Mouse (Mus musculus) embryonic facial prominence, embryonic 12.5 days (tissue): Measurements from ENCODE around the gene D630039A03Rik. TPM values are rescaled to one million over a fixed set of nuclear protein-coding genes. Genes with fewer than 3 reads are reported as not detected.

Experiments used
- ATAC-seq: fragments of 200-750 bp; cut with Nextera tagmentation; 2 replicates; pipeline ENCODE4 v1.8.0; 2017; ENCODE audit not compliant: insufficient number of reproducible peaks, insufficient read depth, low FRiP score, low TSS enrichment
- H3K27ac ChIP-seq: fragments of 300-500 bp; sonication (generic); 2 replicates; pipeline ENCODE4 v1.5.1; 2016; ENCODE audit warnings: mild to moderate bottlenecking
- H3K27me3 ChIP-seq: fragments of 300-500 bp; sonication (generic); 2 replicates; pipeline ENCODE4 v1.6.1; 2016; ENCODE audit warnings: mild to moderate bottlenecking, moderate library complexity
- H3K36me3 ChIP-seq: fragments of 300-500 bp; sonication (generic); 2 replicates; pipeline ENCODE4 v1.6.1; 2016; ENCODE audit warnings: mild to moderate bottlenecking
- H3K4me1 ChIP-seq: fragments of 300-500 bp; sonication (generic); 2 replicates; pipeline ENCODE4 v1.6.1; 2016
- H3K4me2 ChIP-seq: fragments of 300-500 bp; sonication (generic); replicated peaks from 2 replicates; pipeline ENCODE4 v1.6.1; 2016; ENCODE audit warnings: mild to moderate bottlenecking, moderate library complexity
- H3K4me3 ChIP-seq: fragments of 300-500 bp; sonication (generic); 2 replicates; pipeline ENCODE4 v1.5.1; 2016; ENCODE audit warnings: mild to moderate bottlenecking
- H3K9ac ChIP-seq: fragments of 300-500 bp; sonication (generic); 2 replicates; pipeline ENCODE4 v1.6.1; 2016; ENCODE audit warnings: mild to moderate bottlenecking, moderate library complexity
- H3K9me3 ChIP-seq: fragments of 300-500 bp; sonication (generic); 2 replicates; pipeline ENCODE4 v1.6.1; 2016; ENCODE audit warnings: mild to moderate bottlenecking, moderate library complexity
- WGBS: fragments of 180-500 bp; shearing (Covaris S2); methylation state at CpG from one replicate; pipeline ENCODE4 v1.1.7; 2016; 5-methylcytosine and 5-hydroxymethylcytosine counted together
- polyA plus RNA-seq: library from polyadenylated mRNA; unstranded; fragments of >200 nt; fragmentation: Nextera tagmentation; extraction: Ambion mirVana; gene quantifications from 2 replicates; pipeline ENCODE4 v1.2.1, GENCODE M21; 2016

D630039A03Rik gene
- polyA plus RNA-seq, 1 experiment from 2014 or later = 0.13 TPM

DNA sequence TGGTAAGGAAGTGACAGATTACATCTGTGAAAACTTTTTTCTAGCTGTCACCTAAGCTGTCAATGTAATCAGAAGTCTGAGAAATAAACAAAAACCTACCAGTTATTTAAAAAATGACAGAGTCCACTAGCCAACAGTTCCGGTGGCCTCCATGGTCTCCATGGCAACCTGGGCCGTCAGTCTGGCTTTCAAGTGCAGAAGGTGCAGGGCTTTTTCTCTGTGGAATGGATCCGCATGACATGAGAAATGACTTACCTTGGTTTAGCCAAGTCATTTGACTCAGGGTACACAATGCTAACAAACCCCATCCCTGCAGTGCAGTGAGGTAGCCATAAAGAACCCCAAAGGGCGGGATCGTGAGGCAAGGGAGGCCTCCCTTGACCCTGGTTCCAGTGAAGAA, 6.1 kb upstream of the D630039A03Rik start:
- no peak overlapping the region for H3K9ac ChIP-seq
- no peak overlapping the region for H3K27ac ChIP-seq
- no peaks in the 10 kb centered on the region for H3K36me3 ChIP-seq
- H3K4me3 ChIP-seq = no peak overlapping the region
- WGBS = 59% methylated on average over 5 of the region's 5 CpGs
- peaks cover 10% of the 10 kb centered on the region; the same call in 1 of the 2 replicates for H3K4me1 ChIP-seq
- no peaks in the 10 kb centered on the region for H3K9me3 ChIP-seq
- ATAC-seq = no peak
- no peak overlapping the region for H3K4me2 ChIP-seq
- no peaks in the 10 kb centered on the region for H3K27me3 ChIP-seq

DNA sequence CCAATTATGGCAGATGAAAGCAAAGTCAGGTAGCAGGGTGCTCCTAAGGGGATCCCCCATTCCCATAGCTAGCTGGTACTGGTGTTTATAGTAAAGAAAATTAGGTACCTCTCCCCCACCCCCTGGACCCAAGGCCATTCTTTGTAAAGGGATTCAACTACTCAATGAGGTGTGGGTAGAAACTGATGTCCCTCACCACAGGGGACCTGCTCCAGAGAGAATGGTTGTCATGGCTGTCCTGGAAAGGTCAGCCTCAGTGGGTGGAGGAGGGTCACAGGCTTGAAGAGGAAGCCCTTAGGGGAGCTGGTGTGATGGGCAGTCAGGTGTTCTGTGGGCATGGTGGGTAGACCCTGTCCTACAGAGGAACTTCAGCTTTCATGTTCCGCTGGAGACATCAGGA, 4.4 kb upstream of the D630039A03Rik start:
- 88% methylated on average over 1 of the region's 1 CpGs for WGBS
- ATAC-seq = no peak
- no peaks in the 10 kb centered on the region for H3K9me3 ChIP-seq

DNA sequence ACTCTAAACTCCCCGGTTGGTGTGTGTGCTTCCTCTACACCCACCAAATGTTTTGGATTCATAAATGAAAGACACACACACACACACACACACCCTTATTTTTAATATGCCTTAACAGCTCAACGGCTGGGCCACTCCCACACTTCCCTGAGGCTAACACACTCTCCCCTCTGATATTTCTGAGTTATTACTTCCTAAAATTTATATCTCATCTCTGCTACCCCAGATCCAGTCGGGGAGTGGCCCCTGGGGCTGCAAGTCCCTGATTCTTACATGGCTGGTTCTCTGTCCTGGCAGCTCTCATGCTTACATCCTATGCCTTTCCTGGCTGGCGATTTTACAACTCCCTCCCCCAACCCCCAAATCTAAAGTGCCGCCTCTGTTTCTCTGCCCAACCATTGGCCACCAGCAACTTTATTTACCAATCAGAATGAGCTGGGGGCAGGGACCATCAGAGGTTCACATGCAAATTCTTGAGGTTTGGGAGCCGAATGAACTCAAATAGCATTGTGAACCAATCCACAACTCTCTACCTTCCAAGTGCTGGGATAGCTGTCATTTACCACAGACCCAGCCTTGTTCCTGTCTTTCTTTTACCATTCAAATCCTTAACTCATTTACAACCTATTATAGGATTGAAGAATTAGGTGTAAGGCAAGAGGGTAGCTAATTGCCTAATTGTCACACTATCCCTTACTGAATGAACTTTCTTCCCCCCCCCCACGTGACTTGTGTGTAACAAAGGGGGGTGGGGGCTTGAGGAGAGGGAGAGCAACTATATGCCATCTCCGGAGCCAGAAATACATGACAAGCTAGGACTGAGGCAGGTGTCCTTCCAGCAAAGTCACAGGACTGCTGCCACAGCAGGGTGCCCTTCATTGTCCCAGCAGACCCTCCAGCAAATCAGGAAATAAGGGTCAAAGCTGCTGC, 3.7 kb upstream of the D630039A03Rik start:
- no peak overlapping the region for H3K4me2 ChIP-seq
- ATAC-seq = no peak
- H3K27me3 ChIP-seq = no peaks in the 10 kb centered on the region
- H3K27ac ChIP-seq = no peak overlapping the region
- H3K36me3 ChIP-seq = no peaks in the 10 kb centered on the region
- H3K9me3 ChIP-seq = no peaks in the 10 kb centered on the region
- WGBS = 19% methylated on average over 8 of the region's 8 CpGs
- no peak overlapping the region for H3K4me3 ChIP-seq
- no peak overlapping the region for H3K9ac ChIP-seq
- peaks cover 21% of the 10 kb centered on the region for H3K4me1 ChIP-seq

More for the DNA sequence above, 4.4 kb upstream of the D630039A03Rik start:
- H3K36me3 ChIP-seq = no peaks in the 10 kb centered on the region
- peaks cover 21% of the 10 kb centered on the region for H3K4me1 ChIP-seq
- H3K9ac ChIP-seq = no peak overlapping the region
- H3K4me3 ChIP-seq = no peak overlapping the region
- H3K4me2 ChIP-seq = no peak overlapping the region
- no peaks in the 10 kb centered on the region for H3K27me3 ChIP-seq
- no peak overlapping the region for H3K27ac ChIP-seq

DNA sequence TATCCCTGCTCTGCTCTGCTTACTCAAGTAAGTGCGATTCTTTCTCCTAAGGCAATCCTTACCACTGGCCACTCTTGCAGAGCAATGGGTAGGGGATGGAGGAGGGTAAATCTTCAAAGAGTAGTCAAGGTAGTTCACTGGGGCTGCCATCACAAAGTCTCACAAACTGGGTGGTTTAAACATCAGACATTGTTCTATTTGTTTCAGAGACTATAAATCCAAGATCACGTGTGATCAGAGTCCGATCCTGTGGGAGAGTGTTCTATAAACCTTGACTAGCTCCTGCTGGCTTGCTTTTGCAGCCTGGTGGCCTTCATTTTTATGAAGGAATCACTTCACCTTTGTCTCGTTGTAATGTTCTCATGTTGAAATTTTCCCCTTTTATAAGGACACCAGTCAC, 614 bp upstream of the D630039A03Rik start:
- no peak for ATAC-seq
- no peaks in the 10 kb centered on the region for H3K36me3 ChIP-seq
- H3K27ac ChIP-seq = no peak overlapping the region
- WGBS = 73% methylated on average over 4 of the region's 4 CpGs
- peak overlapping the region; percentile 36; the same call in 1 of the 2 replicates for H3K4me2 ChIP-seq
- H3K9me3 ChIP-seq = no peaks in the 10 kb centered on the region
- no peaks in the 10 kb centered on the region for H3K27me3 ChIP-seq
- H3K4me3 ChIP-seq = no peak overlapping the region
- no peak overlapping the region for H3K9ac ChIP-seq
- H3K4me1 ChIP-seq = peaks cover 21% of the 10 kb centered on the region

DNA sequence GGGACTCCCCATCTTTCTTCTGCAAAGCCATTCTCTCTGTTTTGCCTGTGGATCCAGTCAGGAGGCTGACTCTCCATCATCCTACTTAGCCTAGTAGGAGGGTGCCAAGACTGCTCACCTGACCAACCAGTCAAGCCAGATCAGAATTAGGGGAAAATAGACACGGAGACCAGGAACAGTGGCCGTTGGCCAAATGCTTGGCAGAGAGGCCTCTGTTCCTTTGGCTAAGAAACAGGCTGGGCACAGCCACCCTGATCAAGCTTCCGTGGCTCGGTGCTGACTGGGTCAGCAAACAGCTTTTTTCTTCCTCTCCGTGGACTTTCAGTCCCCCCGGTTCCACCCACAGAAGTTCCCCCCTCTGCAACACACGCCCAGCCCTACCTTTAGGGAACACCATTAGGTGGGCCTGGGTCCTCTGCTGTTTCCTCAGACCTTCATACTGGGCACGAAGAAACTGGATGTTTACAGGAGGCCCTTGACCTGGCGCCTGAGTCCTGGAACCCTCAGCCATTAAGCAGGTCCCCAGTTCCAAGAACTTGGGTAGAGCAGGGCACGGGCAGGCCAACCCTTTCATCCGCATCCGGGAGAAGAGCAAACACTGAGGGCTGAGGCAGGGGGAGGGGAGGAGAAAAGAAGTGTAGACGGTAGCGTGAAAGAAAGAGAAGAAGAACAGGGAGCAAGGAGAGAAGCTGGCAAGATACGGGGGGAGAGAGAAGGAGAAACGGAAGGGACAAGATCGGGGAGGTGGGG, 706 bp downstream of the D630039A03Rik start:
- no peaks in the 10 kb centered on the region for H3K9me3 ChIP-seq
- H3K36me3 ChIP-seq = no peaks in the 10 kb centered on the region
- H3K27ac ChIP-seq = no peak overlapping the region
- peaks cover 21% of the 10 kb centered on the region for H3K4me1 ChIP-seq
- WGBS = 41% methylated on average over 17 of the region's 17 CpGs
- ATAC-seq = no peak
- peak overlapping the region; percentile 36 for H3K4me2 ChIP-seq
- H3K4me3 ChIP-seq = 0 out of 2 replicates have a peak overlapping the region, but pooled peaks have one; percentile 6
- no peak overlapping the region for H3K9ac ChIP-seq
- H3K27me3 ChIP-seq = no peaks in the 10 kb centered on the region

DNA sequence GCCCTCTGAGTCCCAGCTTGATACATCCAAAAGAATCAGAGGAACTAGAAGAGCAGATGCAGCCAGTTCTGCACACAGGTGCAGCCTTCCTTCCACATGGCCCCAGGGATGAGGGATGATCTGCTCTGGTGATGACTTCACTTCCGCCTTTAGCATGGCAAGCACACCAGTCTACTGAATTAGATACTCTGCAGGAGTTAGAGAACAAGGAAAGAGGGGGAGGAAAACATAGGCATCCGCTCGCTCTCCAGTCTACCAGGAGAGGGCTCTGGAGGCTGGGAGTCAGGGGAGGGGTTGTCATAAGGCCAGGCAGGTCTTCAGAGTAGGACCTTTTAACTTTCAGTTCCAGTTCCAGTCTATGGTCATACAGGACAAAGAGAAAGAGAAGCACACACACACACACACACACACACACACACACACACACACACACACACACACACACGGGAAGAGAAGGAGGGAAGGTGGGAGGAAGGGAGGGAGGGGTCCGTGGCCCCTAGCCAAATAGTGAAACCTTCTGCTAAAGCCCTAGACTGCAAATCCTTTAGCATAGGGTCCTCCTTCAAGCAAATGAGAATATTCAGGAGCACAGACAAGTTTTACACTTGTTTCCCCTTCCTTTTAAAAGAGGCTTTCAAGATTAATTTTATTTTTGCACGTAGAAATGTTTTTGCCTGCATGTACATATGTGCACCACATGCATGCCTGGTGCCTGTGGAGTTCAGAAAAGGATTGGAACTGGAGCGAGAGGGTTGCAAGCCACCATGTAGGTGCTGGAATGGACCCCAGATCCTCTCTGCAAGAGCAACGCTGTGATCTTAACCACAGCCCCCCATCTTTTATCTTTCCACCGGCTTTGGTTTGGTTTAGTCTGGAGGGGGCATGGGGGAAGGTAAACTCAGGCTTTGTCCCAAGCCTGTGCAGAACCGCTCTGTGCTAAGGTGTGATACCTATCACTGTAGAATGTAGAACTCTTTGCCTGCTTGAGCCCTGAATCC, 1.6 kb downstream of the D630039A03Rik start:
- 72% methylated on average over 9 of the region's 10 CpGs for WGBS
- H3K27me3 ChIP-seq = no peaks in the 10 kb centered on the region
- H3K27ac ChIP-seq = no peak overlapping the region
- no peak overlapping the region for H3K4me3 ChIP-seq
- no peak overlapping the region for H3K9ac ChIP-seq
- no peaks in the 10 kb centered on the region for H3K36me3 ChIP-seq
- no peaks in the 10 kb centered on the region for H3K9me3 ChIP-seq
- no peak for ATAC-seq
- no peak overlapping the region for H3K4me2 ChIP-seq
- H3K4me1 ChIP-seq = peaks cover 12% of the 10 kb centered on the region; the same call in 1 of the 2 replicates

DNA sequence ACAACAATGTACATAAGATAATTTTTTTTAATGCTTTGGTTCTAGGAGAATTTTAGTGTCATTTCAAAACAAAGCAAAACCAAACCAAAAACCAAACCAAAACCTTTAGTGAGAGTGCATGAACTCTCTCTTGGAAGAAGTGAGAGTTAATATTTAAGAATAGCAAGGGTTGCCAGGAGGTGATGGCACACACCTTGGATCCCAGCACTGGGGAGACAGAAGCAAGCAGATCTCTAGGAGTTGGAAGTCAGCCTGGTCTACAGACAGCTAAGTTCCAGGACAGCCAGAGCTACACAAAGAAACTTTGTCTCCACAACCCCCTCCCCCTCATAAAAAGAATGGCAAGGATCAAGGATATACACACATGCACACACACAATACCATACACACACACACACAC, 3.1 kb downstream of the D630039A03Rik start:
- no peaks in the 10 kb centered on the region for H3K9me3 ChIP-seq
- H3K4me3 ChIP-seq = no peak overlapping the region
- H3K4me2 ChIP-seq = no peak overlapping the region
- H3K4me1 ChIP-seq = peaks cover 11% of the 10 kb centered on the region; the same call in 1 of the 2 replicates
- H3K27ac ChIP-seq = no peak overlapping the region
- no peak overlapping the region for H3K9ac ChIP-seq
- no peaks in the 10 kb centered on the region for H3K36me3 ChIP-seq
- no peaks in the 10 kb centered on the region for H3K27me3 ChIP-seq
- no peak for ATAC-seq

DNA sequence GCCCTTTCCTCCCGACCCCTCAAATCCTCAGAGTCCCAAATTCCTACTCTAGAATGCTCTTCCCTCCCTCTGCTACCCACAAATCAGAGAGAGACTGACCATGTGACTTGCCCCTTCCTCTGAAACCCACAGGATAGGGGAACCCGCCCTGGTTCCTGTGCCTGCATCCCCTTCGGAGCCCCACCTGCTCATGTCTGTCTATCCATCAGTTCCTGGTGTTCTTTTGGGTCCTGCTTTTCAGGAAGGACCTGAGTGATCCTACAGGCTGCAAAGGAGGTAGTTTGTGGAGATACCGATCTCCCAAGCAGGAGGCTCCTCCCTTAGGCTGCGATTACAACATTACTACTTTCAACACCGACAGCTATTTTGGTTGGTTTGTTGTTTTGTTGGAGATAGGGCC, 7.2 kb downstream of the D630039A03Rik start:
- Histone ChIP-seq H3K4me2 (no peak overlapping the region), H3K27me3 (no peaks in the 10 kb centered on the region)
- WGBS = 76% methylated on average over 6 of the region's 6 CpGs

DNA sequence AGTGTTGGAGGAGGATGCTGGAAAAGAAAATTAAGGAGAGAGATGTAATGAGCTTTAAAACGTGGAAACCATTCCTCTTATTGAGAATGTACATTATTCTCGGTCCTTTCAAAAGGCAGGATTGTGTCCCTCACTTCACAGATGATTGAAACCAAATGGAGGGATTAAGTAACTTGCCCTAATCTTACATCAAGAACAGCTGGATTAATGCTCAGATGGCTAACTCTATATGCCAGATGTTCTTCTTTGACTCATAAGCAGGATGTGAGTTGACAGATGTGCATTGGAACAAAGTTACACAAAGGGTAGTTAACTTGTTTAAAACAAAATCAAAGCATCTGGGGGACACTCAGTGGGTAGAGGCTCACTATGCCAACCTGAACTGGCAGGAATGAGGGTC, 9.4 kb downstream of the D630039A03Rik start:
- no peak overlapping the region for H3K4me3 ChIP-seq
- no peaks in the 10 kb centered on the region for H3K27me3 ChIP-seq
- no peak overlapping the region for H3K9ac ChIP-seq
- no peak for ATAC-seq
- H3K9me3 ChIP-seq = no peaks in the 10 kb centered on the region
- H3K27ac ChIP-seq = no peak overlapping the region
- 15% methylated on average over 2 of the region's 2 CpGs for WGBS
- no peaks in the 10 kb centered on the region for H3K36me3 ChIP-seq
- no peak overlapping the region for H3K4me2 ChIP-seq
- H3K4me1 ChIP-seq = no peaks in the 10 kb centered on the region; the same call in none of the 2 replicates

More for the DNA sequence above, 7.2 kb downstream of the D630039A03Rik start:
- Histone ChIP-seq H3K36me3 (no peaks in the 10 kb centered on the region), H3K9me3 (no peaks in the 10 kb centered on the region), H3K4me3 (no peak overlapping the region), H3K9ac (no peak overlapping the region), H3K27ac (no peak overlapping the region), H3K4me1 (no peaks in the 10 kb centered on the region; the same call in none of the 2 replicates)
- no peak for ATAC-seq

DNA sequence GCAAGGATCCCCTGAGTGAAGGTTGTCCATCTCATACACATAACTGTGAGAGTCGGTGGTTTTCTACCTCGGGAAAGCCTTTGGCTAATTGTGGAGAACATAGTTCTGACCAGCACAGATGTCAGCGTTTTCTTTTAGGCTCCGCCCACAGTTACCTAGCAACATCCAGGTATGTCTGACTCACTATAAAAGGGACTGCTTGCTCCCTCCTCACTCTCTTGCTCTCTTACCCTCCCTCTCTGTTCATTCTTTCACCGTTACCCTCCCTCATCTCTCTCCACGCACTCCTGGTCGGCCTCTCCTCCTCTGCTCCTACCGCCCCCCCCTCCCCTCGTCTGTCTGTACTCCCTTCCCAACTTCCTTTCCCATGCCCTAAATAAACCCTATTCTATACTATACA, 11.5 kb downstream of the D630039A03Rik start:
- no peak for ATAC-seq
- WGBS = 30% methylated on average over 9 of the region's 9 CpGs

DNA sequence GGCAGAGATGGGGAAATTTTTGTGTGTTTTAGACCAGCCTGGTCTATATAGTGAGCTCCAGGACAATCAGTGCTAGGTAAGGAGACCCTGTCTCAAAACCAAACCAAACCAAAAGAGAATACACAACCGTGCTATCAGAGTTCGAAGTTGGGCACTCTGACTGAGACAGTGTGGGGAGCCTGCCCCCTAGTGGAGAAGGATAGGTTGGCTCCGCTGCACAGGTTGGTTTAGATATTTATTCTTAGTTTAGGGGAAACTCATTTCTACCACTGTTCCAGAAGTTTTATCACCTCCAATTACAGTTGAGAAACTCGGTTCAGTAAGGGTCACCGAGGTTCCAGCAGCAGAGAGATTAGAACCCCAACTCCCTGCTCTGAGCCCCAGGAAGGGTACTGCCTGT, 11.9 kb downstream of the D630039A03Rik start:
- Histone ChIP-seq H3K27ac (no peak overlapping the region), H3K27me3 (no peaks in the 10 kb centered on the region), H3K9me3 (no peaks in the 10 kb centered on the region), H3K4me1 (no peaks in the 10 kb centered on the region; the same call in none of the 2 replicates), H3K4me3 (no peak overlapping the region), H3K9ac (no peak overlapping the region), H3K4me2 (peak overlapping the region; percentile 15; the same call in 1 of the 2 replicates), H3K36me3 (no peaks in the 10 kb centered on the region)
- 12% methylated on average over 5 of the region's 5 CpGs for WGBS
- no peak for ATAC-seq

More for the DNA sequence above, 11.5 kb downstream of the D630039A03Rik start:
- no peaks in the 10 kb centered on the region for H3K36me3 ChIP-seq
- no peak overlapping the region for H3K27ac ChIP-seq
- H3K9me3 ChIP-seq = no peaks in the 10 kb centered on the region
- H3K27me3 ChIP-seq = no peaks in the 10 kb centered on the region
- no peaks in the 10 kb centered on the region; the same call in none of the 2 replicates for H3K4me1 ChIP-seq
- no peak overlapping the region for H3K9ac ChIP-seq
- peak overlapping the region; percentile 15; the same call in 1 of the 2 replicates for H3K4me2 ChIP-seq
- H3K4me3 ChIP-seq = no peak overlapping the region
